Mouse (Mus musculus) left cerebral cortex, postnatal 25 days (tissue): ENCODE data around the gene Yeats4. TPM values are rescaled to one million over a fixed set of nuclear protein-coding genes. Genes with fewer than 3 reads are reported as not detected.

Experiments
- DNase-seq, 2 experiments: peaks; one replicate each; pipeline ENCODE4 v3.0.0; 2022; ENCODE audit warnings: low spot score in 2 of 2, mixed read lengths in 1 of 2
- intact Hi-C: fragments of 180-260 bp; cut with DNase I; formaldehyde crosslinking; loops from one replicate; pipeline ENCODE4 v1.15.1; 2025
- total RNA-seq, 2 experiments: library from RNA; stranded (reverse); gene quantifications; 2 replicates each; pipeline ENCODE4 v1.2.3; 2021

Gene Yeats4
- total RNA-seq, 2 experiments from 2014 or later, result 53.5 to 56.4 TPM

GRCm38 (mm10) chr10:117208221-117208620, 16.1 kb downstream of the Yeats4 start:
- intact Hi-C loops, result loop anchor here (5.0 kb wide), 2 partner anchors 56 to 126 kb away; no protein-coding TSS in a partner anchor
- DNase-seq, result no peak

GRCm38 (mm10) chr10:117206070-117206469, 18.2 kb downstream of the Yeats4 start:
- DNase-seq, result no peak
- intact Hi-C loops, result loop anchor here (5.0 kb wide), 2 partner anchors 54 to 124 kb away; no protein-coding TSS in a partner anchor

- no peak for DNase-seq
- intact Hi-C loops, result no loop called here
Measured at GRCm38 (mm10) chr10:117203558-117203981, 20.7 kb downstream of the Yeats4 start.

DNA sequence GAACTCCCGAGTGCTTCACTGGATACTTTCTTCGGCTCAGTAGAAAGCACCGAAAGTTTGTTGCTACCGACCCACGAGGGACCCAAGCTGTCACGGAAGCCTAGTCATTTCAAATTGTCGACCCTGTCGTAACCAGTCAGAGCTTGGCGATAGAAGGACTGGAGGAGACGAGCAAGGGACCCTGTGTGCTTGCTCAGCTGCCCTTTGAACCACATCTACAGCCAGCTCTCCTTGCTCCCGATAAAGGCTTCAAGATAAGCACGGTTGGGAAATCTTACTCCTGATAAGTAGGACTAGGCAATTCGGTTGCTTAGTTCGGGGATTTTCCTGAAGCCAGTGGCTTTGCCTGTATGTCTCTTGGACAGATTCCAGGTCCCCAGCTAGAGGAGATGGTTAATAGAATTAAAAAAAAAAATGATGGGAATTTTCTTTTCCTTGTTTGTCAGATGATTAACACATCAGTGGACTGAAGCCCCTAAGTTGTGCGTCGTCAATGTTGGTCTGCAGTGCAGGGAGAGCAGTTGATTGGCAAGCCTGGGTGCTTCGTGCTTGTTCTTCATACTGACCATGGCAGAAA, 21.2 kb downstream of the Yeats4 start:
- intact Hi-C loops, result no loop called here
- no peak for DNase-seq

GRCm38 (mm10) chr10:117199701-117200100, 24.6 kb downstream of the Yeats4 start:
- DNase-seq, result no peak
- intact Hi-C loops, result no loop called here

GRCm38 (mm10) chr10:117196696-117197095, 27.6 kb downstream of the Yeats4 start:
- intact Hi-C loops, result no loop called here

GRCm38 (mm10) chr10:117195748-117196147, 28.6 kb downstream of the Yeats4 start:
- DNase-seq, result no peak
- intact Hi-C loops, result no loop called here

More at GRCm38 (mm10) chr10:117196696-117197095, 27.6 kb downstream of the Yeats4 start:
- no peak for DNase-seq

- intact Hi-C loops, result no loop called here
- DNase-seq, result no peak
Measured at GRCm38 (mm10) chr10:117195005-117195404, 29.3 kb downstream of the Yeats4 start.

DNA sequence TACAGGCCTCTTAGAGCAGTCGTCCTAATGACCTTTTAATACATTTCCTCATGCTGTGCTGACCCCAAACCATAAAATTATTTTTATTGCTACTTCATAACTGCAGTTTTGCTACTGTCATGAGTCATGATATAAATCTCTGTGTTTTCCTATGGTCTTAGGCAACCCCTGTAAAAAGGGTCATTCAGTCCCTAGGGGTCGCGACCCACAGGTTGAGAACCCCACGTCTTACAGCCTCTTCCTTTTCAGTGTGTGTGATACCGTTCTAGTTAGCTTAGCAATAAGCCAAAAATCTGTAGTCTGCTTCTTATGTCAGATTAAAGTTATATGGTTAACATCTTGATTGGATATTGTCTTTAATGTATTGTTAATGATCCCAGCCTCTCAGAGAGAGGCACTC, 30.9 kb downstream of the Yeats4 start:
- DNase-seq, result no peak
- intact Hi-C loops, result no loop called here

GRCm38 (mm10) chr10:117185399-117186089, 38.8 kb downstream of the Yeats4 start:
- no peak for DNase-seq
- intact Hi-C loops, result no loop called here

- no peak for DNase-seq
- intact Hi-C loops, result no loop called here
Measured at GRCm38 (mm10) chr10:117181098-117181497, 43.2 kb downstream of the Yeats4 start.

DNA sequence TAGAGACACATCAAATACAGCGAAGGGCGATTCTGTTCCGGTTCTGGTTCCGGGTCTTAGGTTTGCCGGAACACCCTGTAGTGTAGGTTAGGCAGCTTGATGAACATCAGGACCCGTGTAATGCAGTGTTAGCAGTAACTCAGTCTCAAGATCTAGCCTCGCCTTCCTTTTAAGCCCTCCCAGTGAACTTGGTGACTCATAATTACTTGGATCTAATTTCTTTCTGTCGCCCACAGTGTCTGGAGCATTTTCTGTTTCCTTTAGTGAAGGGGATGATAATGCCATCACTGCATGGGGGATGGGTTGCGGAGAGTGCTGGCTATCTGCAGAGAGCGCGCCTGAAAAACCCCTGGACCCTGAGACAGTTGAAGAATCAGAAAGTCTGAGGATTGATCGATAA, 49.7 kb downstream of the Yeats4 start:
- intact Hi-C loops, result no loop called here
- no peak for DNase-seq

GRCm38 (mm10) chr10:117173566-117174438, 50.5 kb downstream of the Yeats4 start:
- intact Hi-C loops, result no loop called here
- DNase-seq, result no peak

- DNase-seq, result no peak
- intact Hi-C loops, result no loop called here
Measured at GRCm38 (mm10) chr10:117173111-117173510, 51.2 kb downstream of the Yeats4 start.

DNA sequence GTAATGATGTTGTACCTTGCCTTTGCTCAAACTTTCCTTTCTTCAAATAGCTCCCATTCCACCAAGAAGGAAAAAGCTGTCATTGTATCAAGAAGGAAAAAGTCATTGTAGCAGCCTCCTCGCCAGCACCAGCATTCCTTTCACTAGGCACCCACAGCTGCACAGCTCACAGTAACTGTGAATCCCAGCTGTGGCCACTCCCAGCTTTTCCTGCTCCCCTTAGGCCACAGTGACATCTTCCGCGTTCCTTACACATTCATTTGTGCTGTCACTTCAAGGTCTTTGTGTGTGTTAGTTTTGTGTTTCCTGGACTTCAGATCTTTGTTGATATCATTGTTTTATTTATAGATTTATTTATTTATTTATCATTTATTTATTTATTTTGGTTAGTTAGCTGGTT, 52.2 kb downstream of the Yeats4 start:
- intact Hi-C loops, result no loop called here
- DNase-seq, result no peak

- intact Hi-C loops, result no loop called here
- no peak for DNase-seq
Measured at GRCm38 (mm10) chr10:117166785-117167425, 57.4 kb downstream of the Yeats4 start.
